Mouse (Mus musculus): Measurements from ENCODE around the gene 4931414P19Rik.
"Not testable (repeated sequence)": the region's sequence is repeated elsewhere in the genome, so short reads cannot be mapped to it uniquely, and the experiment has no call there.

4931414P19Rik gene

GRCm38 (mm10) chr14:54628103-54628502, 22.3 kb upstream of the 4931414P19Rik start:
- no peak for DNase-seq (ENCODE audit: extremely low spot score)

DNA sequence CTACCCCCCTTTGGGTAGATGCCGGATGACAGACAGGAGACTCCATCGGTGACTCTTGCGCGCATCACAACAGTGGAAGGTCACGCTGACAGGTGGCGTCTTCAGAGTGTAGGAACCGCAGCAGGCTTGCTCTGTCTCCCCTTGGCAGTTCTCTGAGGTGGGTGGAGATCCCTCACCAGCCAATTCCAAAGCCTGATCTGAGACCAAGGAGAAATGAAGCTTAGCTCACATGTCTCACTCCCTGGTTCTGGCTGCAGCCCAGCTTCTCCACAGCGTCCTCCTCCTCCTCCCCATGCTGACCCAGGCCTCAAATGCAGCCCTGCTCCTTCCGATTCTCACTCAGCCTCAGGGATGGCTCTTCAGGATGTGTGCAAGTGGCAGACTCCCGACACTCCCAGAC, 19.2 kb upstream of the 4931414P19Rik start:
- no peak for DNase-seq (ENCODE audit: extremely low spot score)

- no peak for DNase-seq (ENCODE audit: extremely low spot score)
Observed at GRCm38 (mm10) chr14:54623334-54623733, 17.5 kb upstream of the 4931414P19Rik start.

GRCm38 (mm10) chr14:54621133-54621532, 15.3 kb upstream of the 4931414P19Rik start, which contains the start of gene Psmb11:
Psmb11 (plus strand) TSS chr14:54621433.
- DNase-seq (ENCODE audit: extremely low spot score), result no peak

GRCm38 (mm10) chr14:54617897-54618365, 12.1 kb upstream of the 4931414P19Rik start, which contains the start of gene Psmb5:
Psmb5 (minus strand) TSS chr14:54618022.
- DNase-seq (ENCODE audit: extremely low spot score), result peak; percentile 91

- DNase-seq (ENCODE audit: extremely low spot score), result peak; percentile 73
Observed at GRCm38 (mm10) chr14:54617152-54617896, 11.5 kb upstream of the 4931414P19Rik start.

DNA sequence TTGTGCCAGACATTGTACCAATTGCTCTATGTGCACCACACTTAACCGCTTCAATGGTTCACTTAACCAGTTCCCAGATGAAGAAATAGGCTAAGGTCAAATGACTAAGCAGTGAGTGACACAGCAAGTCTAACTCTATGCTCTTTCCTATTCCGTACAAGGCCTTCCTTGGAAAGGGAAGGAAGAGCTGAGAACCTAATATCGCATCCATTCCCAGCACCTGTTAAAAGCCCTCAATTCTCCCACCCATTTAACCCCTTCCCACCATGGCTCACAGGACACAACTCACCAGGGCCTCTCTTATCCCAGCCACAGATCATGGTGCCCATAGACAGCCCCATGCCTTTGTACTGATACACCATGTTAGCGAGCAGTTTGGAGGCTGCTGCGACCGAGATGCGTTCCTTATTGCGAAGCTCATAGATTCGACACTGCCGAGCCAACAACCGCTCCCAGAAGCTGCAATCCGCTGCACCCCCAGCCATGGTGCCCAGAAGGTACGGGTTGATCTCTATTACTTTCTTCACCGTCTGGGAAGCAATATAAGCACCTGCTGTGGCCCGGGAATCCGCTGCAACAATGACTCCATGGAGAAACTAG, 10.5 kb upstream of the 4931414P19Rik start:
- DNase-seq (ENCODE audit: extremely low spot score), result no peak

DNA sequence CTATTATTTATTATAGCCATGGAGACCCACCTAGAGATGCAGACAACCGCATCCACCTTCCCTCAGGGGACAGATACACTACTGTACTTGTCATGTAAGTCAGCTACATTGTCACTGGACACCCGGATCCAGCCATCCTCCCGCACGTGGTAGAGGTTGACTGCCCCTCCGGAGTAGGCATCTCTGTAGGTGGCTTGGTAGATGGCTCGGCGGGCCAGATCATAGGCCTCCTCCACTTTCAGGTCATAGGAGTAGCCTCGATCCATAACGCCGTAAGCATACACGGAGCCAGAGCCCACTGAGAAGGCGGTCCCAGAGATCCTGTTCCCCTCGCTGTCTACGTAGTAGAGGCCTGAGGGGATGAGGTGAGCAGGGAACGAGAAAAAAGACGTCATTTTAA, 8.3 kb upstream of the 4931414P19Rik start:
- not testable (repeated sequence) for DNase-seq (ENCODE audit: extremely low spot score)

- no peak for DNase-seq (ENCODE audit: extremely low spot score)
Observed at GRCm38 (mm10) chr14:54610648-54611047, 4.9 kb upstream of the 4931414P19Rik start.

- no peak for DNase-seq (ENCODE audit: extremely low spot score)
Observed at GRCm38 (mm10) chr14:54609962-54610361, 4.2 kb upstream of the 4931414P19Rik start.

GRCm38 (mm10) chr14:54609245-54609644, 3.5 kb upstream of the 4931414P19Rik start:
- no peak for DNase-seq (ENCODE audit: extremely low spot score)

DNA sequence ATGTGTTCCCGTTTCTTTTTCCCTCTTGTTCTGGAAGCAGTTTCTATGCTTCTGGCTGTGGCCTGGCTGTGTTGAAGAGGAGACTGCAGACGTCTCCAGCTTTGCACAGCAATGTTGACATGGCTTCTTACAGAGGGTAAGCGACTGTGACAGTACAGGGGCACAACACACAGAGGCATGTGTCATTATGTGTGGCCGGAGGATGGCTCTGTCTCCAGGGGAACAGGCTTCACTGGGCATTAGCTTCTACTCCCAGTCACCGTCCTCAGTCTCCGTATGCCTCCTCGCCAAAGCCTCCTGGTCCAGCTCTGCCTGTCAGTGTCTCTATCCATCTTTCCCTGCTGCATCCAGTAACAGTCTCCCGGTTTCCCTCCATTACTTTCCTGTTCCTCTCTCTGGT, 1.4 kb upstream of the 4931414P19Rik start:
- no peak for DNase-seq (ENCODE audit: extremely low spot score)

DNA sequence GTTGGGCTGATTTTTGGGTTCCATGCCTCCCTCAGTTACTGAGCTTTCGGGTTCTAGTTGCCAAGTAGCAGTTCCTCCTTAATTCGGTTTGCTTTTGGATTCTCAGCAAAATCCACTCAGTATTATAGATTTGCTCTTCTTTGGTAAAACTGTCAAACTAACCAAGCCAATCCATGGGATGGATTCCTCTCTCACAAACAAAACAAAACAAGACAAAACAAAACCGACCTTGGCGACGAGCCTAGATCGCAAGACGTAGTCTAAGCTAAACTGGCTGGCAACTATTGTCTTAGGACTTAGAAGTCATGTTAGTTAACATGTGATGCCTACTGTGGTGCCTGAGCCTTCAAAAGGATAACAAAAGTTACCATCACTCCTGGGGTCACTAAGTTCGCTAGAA, 2.1 kb downstream of the 4931414P19Rik start:
- DNase-seq (ENCODE audit: extremely low spot score), result no peak

- DNase-seq (ENCODE audit: extremely low spot score), result peak; percentile 94
Observed at GRCm38 (mm10) chr14:54603038-54603654, 2.6 kb downstream of the 4931414P19Rik start.

GRCm38 (mm10) chr14:54602613-54603012, 3.2 kb downstream of the 4931414P19Rik start:
- DNase-seq (ENCODE audit: extremely low spot score), result no peak

DNA sequence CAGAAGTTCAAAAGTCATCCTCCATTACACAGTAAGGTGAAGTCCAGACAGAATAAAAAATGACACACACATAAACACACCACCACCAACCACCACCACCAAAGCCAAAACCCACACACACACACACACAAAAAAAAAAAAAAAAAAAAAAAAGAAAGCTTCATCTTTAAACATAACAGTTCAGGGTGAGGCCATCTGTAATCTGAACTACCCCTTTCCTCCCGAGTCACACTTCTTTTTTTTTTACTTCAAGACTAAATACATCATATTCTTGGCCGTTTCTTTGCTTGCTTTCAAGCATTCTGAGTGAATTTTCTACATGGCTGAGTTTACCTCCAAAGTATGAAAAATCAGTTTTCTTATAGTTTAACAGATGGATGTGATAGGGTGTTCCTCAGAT, 4.2 kb downstream of the 4931414P19Rik start:
- no peak for DNase-seq (ENCODE audit: extremely low spot score)

GRCm38 (mm10) chr14:54597084-54597483, 8.7 kb downstream of the 4931414P19Rik start:
- no peak for DNase-seq (ENCODE audit: extremely low spot score)

- no peak for DNase-seq (ENCODE audit: extremely low spot score)
Observed at GRCm38 (mm10) chr14:54594631-54595414, 11.0 kb downstream of the 4931414P19Rik start.

- DNase-seq (ENCODE audit: extremely low spot score), result no peak
Observed at GRCm38 (mm10) chr14:54594055-54594454, 11.7 kb downstream of the 4931414P19Rik start.

DNA sequence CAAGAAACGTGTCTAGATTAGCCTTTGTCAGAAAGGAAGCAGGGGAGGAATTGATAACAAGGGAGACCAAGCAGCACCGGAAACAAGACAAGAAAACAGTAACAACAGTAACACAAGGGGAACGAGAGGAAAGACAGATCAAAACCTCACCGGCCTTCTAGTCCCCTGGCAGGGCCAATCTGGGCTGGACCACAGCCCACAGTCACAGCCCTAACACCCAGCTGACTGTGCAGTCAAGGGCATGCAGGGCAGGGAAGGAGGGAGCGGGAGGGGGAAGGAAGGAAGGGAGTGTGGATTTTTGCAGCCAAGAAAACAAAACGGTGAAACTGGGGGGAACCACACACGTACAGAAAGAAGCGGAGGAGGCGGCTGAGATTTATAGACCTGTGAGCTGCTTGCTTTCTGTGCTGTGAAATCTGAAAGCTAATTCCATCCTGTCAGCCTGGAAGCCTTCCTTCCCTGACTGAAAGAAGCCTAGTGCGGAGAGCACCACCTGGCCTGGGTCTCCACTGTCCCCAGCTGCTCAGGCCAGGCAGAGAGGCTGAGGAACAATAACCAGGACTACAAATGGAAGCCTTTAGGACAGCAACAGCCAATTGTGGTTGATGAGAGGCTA, 13.4 kb downstream of the 4931414P19Rik start:
- no peak for DNase-seq (ENCODE audit: extremely low spot score)

DNA sequence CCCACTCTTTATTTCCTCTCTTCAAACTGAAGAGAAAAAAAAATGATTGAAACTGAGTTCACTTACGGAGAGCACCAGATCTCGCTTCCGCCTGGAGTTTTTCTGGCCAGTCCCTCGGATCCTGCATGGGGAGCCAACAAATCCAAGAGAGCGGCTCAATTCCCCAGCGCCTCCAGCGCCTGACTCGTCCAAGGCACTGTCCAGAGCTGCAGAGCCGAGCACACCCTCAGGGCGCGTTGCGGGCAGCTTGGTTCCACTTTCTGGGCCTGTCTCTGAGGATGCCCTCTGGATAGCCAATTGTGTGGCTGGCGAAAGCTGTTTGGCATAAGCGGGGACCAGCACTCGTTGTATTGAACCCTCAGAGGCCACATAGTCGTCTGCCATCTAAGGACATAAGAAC, 14.7 kb downstream of the 4931414P19Rik start:
- DNase-seq (ENCODE audit: extremely low spot score), result no peak
